Mouse (Mus musculus) liver, adult 2 months (tissue): ENCODE results near the gene Nav2. TPM values are rescaled to one million over a fixed set of nuclear protein-coding genes. Genes with fewer than 3 reads are reported as not detected.

Source experiments
- DNase-seq: peaks from one replicate; pipeline ENCODE4 v3.0.0-alpha.2; 2011; ENCODE audit warnings: low read depth, low spot score; ENCODE audit errors: extremely low read depth
- H3K27ac ChIP-seq: fragments of 200-500 bp; replicated peaks from 2 replicates; pipeline ENCODE4 v1.5.1; 2012; ENCODE audit warnings: low read depth, mild to moderate bottlenecking, control low read depth, inconsistent platforms, low read length; ENCODE audit not compliant: insufficient read depth
- H3K27me3 ChIP-seq: fragments of 200-500 bp; 2 replicates; pipeline ENCODE4 v1.6.1; 2012; ENCODE audit warnings: mild to moderate bottlenecking, moderate library complexity, low read length, inconsistent platforms; ENCODE audit not compliant: control insufficient read depth, insufficient read depth
- H3K36me3 ChIP-seq: fragments of 200-500 bp; 2 replicates; pipeline ENCODE4 v1.6.1; 2012; ENCODE audit warnings: low read length, inconsistent platforms; ENCODE audit not compliant: control insufficient read depth, insufficient read depth
- H3K4me1 ChIP-seq: fragments of 200-500 bp; 2 replicates; pipeline ENCODE4 v1.6.1; 2011; ENCODE audit warnings: low read length; ENCODE audit not compliant: control insufficient read depth, insufficient read depth
- H3K4me3 ChIP-seq: fragments of 200-500 bp; 2 replicates; pipeline ENCODE4 v1.5.1; 2011; ENCODE audit warnings: low read depth, mild to moderate bottlenecking, control low read depth, low read length, moderate library complexity; ENCODE audit not compliant: insufficient read depth
- H3K79me2 ChIP-seq: fragments of 200-500 bp; 2 replicates; pipeline ENCODE4 v1.6.1; 2012; ENCODE audit warnings: inconsistent platforms, mild to moderate bottlenecking, low read length, moderate library complexity; ENCODE audit not compliant: control insufficient read depth, insufficient read depth
- H3K9ac ChIP-seq: fragments of 200-500 bp; 2 replicates; pipeline ENCODE4 v1.6.1; 2012; ENCODE audit warnings: low read depth, mild to moderate bottlenecking, control low read depth, inconsistent platforms, low read length
- CTCF ChIP-seq: fragments of 200-500 bp; IDR thresholded peaks from 2 replicates; pipeline ENCODE4 v1.5.1; 2011; ENCODE audit warnings: low read depth, low read length, control low read depth
- POLR2A ChIP-seq: fragments of 200-500 bp; IDR thresholded peaks from 2 replicates; pipeline ENCODE4 v1.6.1; 2011; ENCODE audit warnings: low read length, control low read depth; ENCODE audit not compliant: insufficient read depth; ENCODE audit errors: extremely low read depth
- WGBS: fragments of 180-500 bp; shearing (Covaris S2); methylation state at CpG from one replicate; pipeline ENCODE4 v1.1.7; 2018; 5-methylcytosine and 5-hydroxymethylcytosine counted together
- polyA plus RNA-seq: library from polyadenylated mRNA; depleted of rRNA; stranded (reverse); fragments of >200 nt; gene quantifications from 2 replicates; pipeline ENCODE4 v1.2.3, GENCODE M21; 2012
- total RNA-seq: library from RNA; depleted of rRNA; stranded (reverse); fragments of >200 nt; gene quantifications from 2 replicates; pipeline ENCODE4 v1.2.3, GENCODE M21; 2014

Nav2 gene
- total and polyA plus RNA-seq, 2 experiments = 11.1 to 17.6 TPM

GRCm38 (mm10) chr7:49451240-49451639 lies 542.7 kb downstream of the Nav2 start:
- Histone ChIP-seq H3K27ac (no peak overlapping the region), H3K36me3 (no peaks in the 10 kb centered on the region), H3K27me3 (no peaks in the 10 kb centered on the region), H3K9ac (no peak overlapping the region), H3K4me1 (no peaks in the 10 kb centered on the region), H3K79me2 (no peaks in the 10 kb centered on the region; the same call in 1 of the 2 replicates), H3K4me3 (no peak overlapping the region)
- no peak for TF ChIP-seq CTCF
- no peak for TF ChIP-seq POLR2A
- 51% methylated on average over 10 of the region's 10 CpGs for WGBS
- peak; percentile 33 for DNase-seq

- H3K27me3 ChIP-seq = no peaks in the 10 kb centered on the region
- H3K9ac ChIP-seq = no peak overlapping the region
- no peak for DNase-seq
- WGBS = 90% methylated on average over 11 of the region's 11 CpGs
- H3K4me1 ChIP-seq = peaks cover 8% of the 10 kb centered on the region
- TF ChIP-seq CTCF (no peak), POLR2A (no peak)
- no peaks in the 10 kb centered on the region for H3K36me3 ChIP-seq
- no peak overlapping the region for H3K27ac ChIP-seq
- H3K79me2 ChIP-seq = no peaks in the 10 kb centered on the region; the same call in 1 of the 2 replicates
- H3K4me3 ChIP-seq = no peak overlapping the region
These were observed 543.8 kb downstream of the Nav2 start for GRCm38 (mm10) chr7:49452274-49452673.

- Histone ChIP-seq H3K4me3 (no peak overlapping the region), H3K36me3 (no peaks in the 10 kb centered on the region), H3K27me3 (no peaks in the 10 kb centered on the region), H3K9ac (no peak overlapping the region), H3K27ac (no peak overlapping the region), H3K79me2 (no peaks in the 10 kb centered on the region), H3K4me1 (peaks cover 10% of the 10 kb centered on the region)
- DNase-seq = no peak
- TF ChIP-seq CTCF (no peak), POLR2A (no peak)
- 82% methylated on average over 5 of the region's 5 CpGs for WGBS
These were observed 546.1 kb downstream of the Nav2 start for GRCm38 (mm10) chr7:49454601-49455000.

- no peak overlapping the region for H3K9ac ChIP-seq
- H3K4me1 ChIP-seq = peaks cover 10% of the 10 kb centered on the region
- H3K4me3 ChIP-seq = no peak overlapping the region
- H3K36me3 ChIP-seq = no peaks in the 10 kb centered on the region
- no peak overlapping the region for H3K27ac ChIP-seq
- H3K79me2 ChIP-seq = no peaks in the 10 kb centered on the region
- DNase-seq = peak; percentile 53
- WGBS = 75% methylated on average over 2 of the region's 2 CpGs
- no peaks in the 10 kb centered on the region for H3K27me3 ChIP-seq
- TF ChIP-seq CTCF = peak; percentile 91
- TF ChIP-seq POLR2A = no peak
These were observed 547.6 kb downstream of the Nav2 start for GRCm38 (mm10) chr7:49456148-49456547.

GRCm38 (mm10) chr7:49457398-49457797 lies 548.9 kb downstream of the Nav2 start:
- TF ChIP-seq POLR2A (no peak), CTCF (no peak)
- DNase-seq = peak; percentile 96
- 24% methylated on average over 10 of the region's 10 CpGs for WGBS
- Histone ChIP-seq H3K4me3 (no peak overlapping the region), H3K36me3 (peaks cover 6% of the 10 kb centered on the region; the same call in 1 of the 2 replicates), H3K27ac (peak overlapping the region; percentile 72), H3K79me2 (no peaks in the 10 kb centered on the region), H3K4me1 (peaks cover 10% of the 10 kb centered on the region), H3K9ac (no peak overlapping the region; the same call in 1 of the 2 replicates), H3K27me3 (no peaks in the 10 kb centered on the region)

GRCm38 (mm10) chr7:49457890-49458289 lies 549.4 kb downstream of the Nav2 start:
- peak overlapping the region; percentile 36; the same call in 1 of the 2 replicates for H3K4me3 ChIP-seq
- H3K9ac ChIP-seq = peak overlapping the region; percentile 56
- 20% methylated on average over 10 of the region's 10 CpGs for WGBS
- peak; percentile 70 for DNase-seq
- H3K79me2 ChIP-seq = no peaks in the 10 kb centered on the region
- TF ChIP-seq POLR2A (no peak), CTCF (no peak)
- H3K36me3 ChIP-seq = peaks cover 6% of the 10 kb centered on the region; the same call in 1 of the 2 replicates
- peak overlapping the region; percentile 72 for H3K27ac ChIP-seq
- peaks cover 10% of the 10 kb centered on the region for H3K4me1 ChIP-seq
- H3K27me3 ChIP-seq = no peaks in the 10 kb centered on the region
